Mouse (Mus musculus): ENCODE results near the gene Mapk11. TPM values are rescaled to one million over a fixed set of nuclear protein-coding genes. Genes with fewer than 3 reads are reported as not detected.

Gene Mapk11
- total RNA-seq, 2 experiments from 2014 or later: 1.7 to 2.0 TPM

DNA sequence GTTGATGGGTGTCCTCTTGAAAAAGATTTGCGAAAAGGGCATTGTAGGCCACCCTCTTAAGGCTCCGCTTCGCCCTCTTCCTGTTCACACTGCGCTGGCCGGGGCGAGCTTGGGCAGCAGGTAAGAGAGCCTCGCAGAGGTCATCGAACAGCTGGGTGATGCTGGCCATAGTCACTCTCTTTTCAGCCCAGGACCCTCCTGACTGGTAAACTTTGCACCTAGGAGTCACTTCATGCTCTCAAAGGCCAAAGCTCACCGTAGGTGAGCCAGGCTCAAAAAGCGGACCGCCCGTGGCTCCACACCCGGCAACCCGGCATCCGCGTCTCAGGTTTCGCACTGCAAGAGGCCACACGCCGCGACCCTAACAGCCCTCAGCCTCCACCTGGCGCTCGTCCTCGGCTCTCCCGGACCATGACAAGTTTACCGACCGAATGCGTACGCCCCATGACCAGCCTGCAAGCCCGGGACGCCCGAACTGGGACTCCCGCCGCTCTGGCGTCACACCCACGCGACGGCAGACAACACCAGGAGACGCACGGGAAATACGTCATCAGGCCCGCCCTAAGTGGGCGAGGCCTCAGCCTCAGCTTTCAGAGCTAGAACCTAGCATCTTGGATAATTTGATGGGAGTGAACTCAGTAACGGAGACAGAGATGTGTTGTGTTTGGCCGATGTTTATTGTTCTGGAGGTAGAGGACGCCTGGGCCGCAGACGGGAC, 26.6 kb downstream of the Mapk11 start, which contains the start of gene Tubgcp6:
Gene Tubgcp6 (minus strand): TSS at position 464 of the 718 bp plus-strand sequence.
- intact Hi-C loops (cut with DNase I): loop anchor here (2.0 to 5.0 kb wide), 2 partner anchors 88 to 234 kb away; partner anchors contain the start of genes Lmf2, Ncaph2 and Ppp6r2
- peak; percentile 96 to 97 for DNase-seq

DNA sequence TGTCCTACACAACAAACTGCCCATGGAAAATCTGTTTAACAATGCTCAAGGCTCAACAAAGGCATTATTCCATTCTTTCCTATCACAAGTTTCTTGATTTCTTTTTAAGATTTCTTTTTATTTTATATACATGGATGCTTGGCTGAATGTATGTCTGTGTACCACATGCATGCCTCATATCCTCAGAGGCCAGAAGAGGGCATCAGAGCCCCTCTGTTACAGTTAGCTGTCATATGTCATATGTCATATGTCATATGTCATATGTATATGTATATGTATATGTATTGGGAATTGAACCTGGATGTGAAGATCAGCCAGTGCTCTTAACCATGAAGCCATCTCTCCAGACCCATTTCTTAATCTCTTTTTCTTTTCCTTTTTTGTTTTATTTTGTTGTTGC, 31.4 kb downstream of the Mapk11 start:
- DNase-seq: no peak
- intact Hi-C loops (cut with DNase I): no loop called here

DNA sequence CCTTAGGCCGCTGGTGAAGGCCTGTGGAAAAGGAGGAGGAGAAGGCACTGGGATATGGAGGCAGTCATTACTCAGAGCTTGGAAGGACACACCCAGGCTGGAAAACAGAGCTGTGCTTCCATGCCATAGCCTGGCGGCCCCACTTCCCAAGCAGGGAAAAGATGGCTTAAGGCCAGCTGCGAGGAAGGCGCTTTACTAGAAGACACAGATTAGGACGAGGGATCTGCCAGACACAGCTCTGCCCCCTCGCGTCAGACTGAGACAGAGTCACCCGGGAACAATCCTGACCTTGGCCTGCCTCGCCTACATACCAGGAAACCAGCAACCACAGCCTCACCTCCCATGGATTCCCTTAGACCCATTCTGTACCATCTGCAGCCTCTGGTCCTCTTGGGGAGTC, 39.3 kb downstream of the Mapk11 start:
- DNase-seq: peak in 1 of 2 experiments; percentile 25
- intact Hi-C loops (cut with DNase I): no loop called here

DNA sequence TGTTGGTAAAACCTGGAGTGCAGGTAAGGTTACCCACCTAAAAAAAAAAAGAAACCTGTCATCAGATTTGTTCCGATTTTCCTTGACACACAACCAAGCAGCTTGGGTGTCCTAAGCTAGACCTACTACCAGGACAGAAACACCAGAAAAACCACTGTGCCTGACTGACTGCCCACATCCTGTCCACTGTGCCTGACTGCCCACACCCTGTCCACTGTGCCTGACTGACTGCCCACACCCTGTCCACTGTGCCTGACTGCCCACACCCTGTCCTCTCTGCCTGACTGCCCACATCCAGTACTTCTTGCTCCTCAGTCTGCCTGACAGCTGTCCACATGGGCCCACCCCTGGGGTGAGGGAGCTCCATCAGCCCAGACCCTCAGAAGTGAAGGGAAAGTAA, 42.5 kb downstream of the Mapk11 start:
- no peak for DNase-seq
- intact Hi-C loops (cut with DNase I): no loop called here

DNA sequence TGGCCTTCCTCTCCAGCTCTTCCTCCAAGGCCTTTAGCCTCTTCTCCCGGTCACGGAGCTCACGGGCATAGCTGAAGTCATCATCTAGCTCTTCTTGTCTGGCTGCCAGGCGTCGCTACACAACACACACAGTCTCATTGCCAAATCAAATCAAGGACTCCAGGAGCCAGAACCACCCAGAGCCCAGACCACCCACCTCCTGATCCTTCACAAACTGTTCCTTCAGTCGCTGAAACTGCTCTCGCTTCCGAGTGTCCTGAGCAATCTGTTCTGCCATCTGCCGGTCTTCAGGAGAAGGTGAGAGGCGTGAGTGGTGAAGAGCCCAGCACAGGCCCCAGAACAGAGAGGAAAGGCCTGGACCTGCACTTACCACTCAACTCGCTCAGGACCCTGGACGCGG, 43.4 kb downstream of the Mapk11 start:
- intact Hi-C loops (cut with DNase I): no loop called here
- DNase-seq: no peak

DNA sequence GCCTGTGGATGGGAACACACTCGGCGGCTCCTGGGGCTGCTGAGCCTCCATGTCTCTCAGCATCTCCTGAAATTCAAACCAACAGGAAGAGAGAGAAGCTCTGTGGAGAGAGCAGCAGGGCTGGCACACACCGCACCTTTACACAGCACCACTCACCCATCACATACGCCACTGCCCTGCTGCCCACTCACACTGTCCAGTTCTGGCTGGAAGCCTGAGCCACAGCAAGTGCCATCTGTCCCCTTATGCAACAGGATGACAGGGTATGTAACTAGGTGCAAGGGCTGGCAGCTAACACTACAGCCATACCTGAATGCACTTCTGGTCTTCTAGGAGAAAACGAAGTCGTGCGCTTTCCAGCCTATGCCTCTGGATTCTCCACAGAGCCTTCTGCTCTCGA, 45.0 kb downstream of the Mapk11 start:
- no peak for DNase-seq
- intact Hi-C loops (cut with DNase I): no loop called here

DNA sequence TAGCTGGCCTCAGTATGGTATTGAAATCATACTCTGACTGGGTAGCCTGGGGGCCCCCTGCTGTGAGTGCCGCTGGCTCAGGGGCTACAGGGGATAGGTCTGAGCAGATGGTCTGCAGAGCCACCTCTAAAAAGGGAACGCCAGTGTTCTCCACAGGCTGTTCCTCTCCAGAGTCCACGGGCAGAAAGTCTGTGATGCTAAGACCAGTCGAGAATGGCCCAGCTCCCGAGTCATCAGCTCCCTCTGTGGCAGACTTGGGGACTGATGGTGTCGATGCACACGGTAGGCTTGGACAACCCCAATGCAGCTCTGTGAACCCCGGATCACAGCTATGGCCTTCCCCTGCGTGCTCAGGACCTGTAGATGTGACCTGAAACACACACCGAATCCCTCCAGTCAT, 45.5 kb downstream of the Mapk11 start:
- intact Hi-C loops (cut with DNase I): no loop called here

DNA sequence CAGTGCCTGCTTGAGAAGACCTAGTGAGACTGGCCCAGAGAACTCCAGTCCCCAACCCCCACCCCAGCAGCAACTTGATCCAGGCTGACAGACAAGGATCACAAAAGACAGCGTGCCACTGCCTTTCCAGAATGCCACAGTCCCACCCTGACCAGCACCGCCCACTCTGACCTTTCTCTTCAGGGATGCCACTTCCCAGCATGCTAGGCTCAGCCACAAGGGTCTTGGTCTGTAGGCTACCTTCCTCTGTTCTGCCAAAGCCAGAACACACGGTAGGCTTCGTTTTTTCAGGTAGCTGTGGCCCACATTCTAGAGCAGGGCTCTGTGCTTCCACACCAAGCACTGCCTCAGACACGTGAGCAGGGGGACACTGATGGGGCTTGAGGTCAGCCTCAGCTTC, 46.8 kb downstream of the Mapk11 start:
- DNase-seq: no peak
- intact Hi-C loops (cut with DNase I): no loop called here

More for the DNA sequence above, 45.5 kb downstream of the Mapk11 start:
- DNase-seq: no peak

DNA sequence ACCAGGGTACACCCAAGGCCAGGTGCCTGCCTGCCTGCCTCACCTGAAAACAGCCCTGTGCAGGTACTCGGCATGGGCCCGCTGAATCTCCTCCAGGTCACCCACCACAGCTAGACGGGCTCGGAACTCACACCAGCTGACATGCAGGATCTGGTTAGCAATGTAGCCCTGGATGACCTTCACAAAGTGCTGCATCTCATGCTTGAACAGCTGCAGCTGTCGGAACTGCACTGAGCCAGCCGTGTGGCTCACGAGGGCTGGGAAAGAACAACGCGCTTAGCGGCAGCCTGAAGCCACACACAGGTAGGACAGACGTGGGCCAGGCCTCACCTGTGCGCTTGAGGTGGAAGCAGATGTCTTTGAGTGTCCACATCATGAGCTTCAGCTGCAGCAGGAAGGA, 48.6 kb downstream of the Mapk11 start:
- intact Hi-C loops (cut with DNase I): no loop called here
- no peak for DNase-seq

DNA sequence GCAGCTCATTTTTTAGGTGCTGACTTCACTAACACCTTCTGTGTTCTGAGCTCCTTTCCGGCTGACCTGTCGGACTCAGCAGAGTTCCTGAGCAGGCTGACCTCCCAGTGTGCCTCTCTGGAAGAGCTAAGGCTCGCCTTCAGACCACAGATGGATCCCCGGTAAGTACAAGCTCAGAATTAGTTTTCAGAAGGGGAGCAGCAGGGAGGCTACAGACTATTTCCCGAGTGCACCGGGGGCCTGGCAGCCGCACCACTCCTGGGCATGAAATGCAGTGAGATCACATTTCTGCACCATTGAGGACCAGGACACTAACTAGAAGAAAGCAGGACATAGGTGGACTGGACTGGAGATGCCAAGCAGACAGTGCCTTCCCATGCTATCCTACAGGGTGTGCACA, 50.8 kb downstream of the Mapk11 start:
- intact Hi-C loops (cut with DNase I): no loop called here
- no peak for DNase-seq

DNA sequence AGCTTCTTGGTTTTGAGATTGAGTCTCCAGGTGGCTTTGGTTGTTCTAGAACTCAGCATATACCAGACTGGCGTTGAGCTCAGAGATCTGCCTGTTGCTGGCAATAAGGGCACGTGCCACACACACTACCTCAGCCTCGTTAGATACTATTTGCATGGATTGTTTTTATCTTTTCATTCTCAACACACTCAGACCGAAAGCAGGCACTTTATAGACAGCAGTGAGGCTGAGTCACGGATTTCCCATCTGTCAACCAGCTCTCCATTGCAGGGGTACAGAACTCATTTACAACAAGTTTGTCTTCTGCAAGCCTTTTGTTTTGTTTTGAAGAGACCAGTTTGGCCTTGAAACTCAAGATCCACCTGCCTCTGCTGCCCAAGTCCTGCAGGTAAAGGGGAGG, 52.0 kb downstream of the Mapk11 start:
- no peak for DNase-seq
- intact Hi-C loops (cut with DNase I): no loop called here

Small RNAs within 50 kb of the gene (microRNA-seq; reads per million reads assigned to microRNA genes)
- 0 to 4.7 reads per million in 2 experiments for gene Mir6958 (ENCODE audit: borderline number of aligned reads in 2 of 2)
- 0 to 0.72 reads per million in 2 experiments for gene Mir7118 (ENCODE audit: borderline number of aligned reads in 2 of 2)

Other genes with a start within 250 kb of the Mapk11 start
- not detected for gene Ttll8, start 195.2 kb downstream of the Mapk11 start, total RNA-seq (2021)
- gene Mlc1, start 170.6 kb downstream of the Mapk11 start, total RNA-seq (2021): not detected
- gene Mov10l1, start 166.7 kb downstream of the Mapk11 start, total RNA-seq (2021): 10 to 100 TPM; 89.7 to 92.7 TPM
- 1 to 10 TPM; 1.3 to 1.7 TPM for gene Panx2, start 89.9 kb downstream of the Mapk11 start, total RNA-seq (2021)
- 10 to 100 TPM; 45.6 to 50.5 TPM for gene Trabd, start 74.5 kb downstream of the Mapk11 start, total RNA-seq (2021)
- gene Selenoo, start 60.5 kb downstream of the Mapk11 start, total RNA-seq (2021): 10 to 100 TPM; 15.4 to 17.1 TPM
- gene Tubgcp6, start 26.5 kb downstream of the Mapk11 start, total RNA-seq (2021): 1 to 10 TPM; 8.6 to 8.8 TPM
- 1 to 10 TPM; 7.1 to 7.4 TPM for gene Hdac10, start 20.9 kb downstream of the Mapk11 start, total RNA-seq (2021)
- gene Mapk12, start 8.9 kb downstream of the Mapk11 start, total RNA-seq (2021): 10 to 100 TPM; 21.5 to 23.7 TPM
- 100 to 1,000 TPM in 1 of 2 experiments, 10 to 100 TPM in 1; 92.4 to 100 TPM for gene Plxnb2, start 31.2 kb upstream of the Mapk11 start, total RNA-seq (2021)
- gene Dennd6b, start 46.9 kb upstream of the Mapk11 start, total RNA-seq (2021): 10 to 100 TPM in 1 of 2 experiments, 1 to 10 TPM in 1; 8.9 to 10.5 TPM
- gene Ppp6r2, start 61.9 kb upstream of the Mapk11 start, total RNA-seq (2021): 10 to 100 TPM; 70.5 to 72.5 TPM
- gene Sbf1, start 165.7 kb upstream of the Mapk11 start, total RNA-seq (2021): 10 to 100 TPM; 65.7 to 75.5 TPM
- gene Adm2, start 173.1 kb upstream of the Mapk11 start, total RNA-seq (2021): not detected
- gene Miox, start 184.8 kb upstream of the Mapk11 start, total RNA-seq (2021): not detected
- gene Lmf2, start 206.0 kb upstream of the Mapk11 start, total RNA-seq (2021): 10 to 100 TPM; 29.0 to 33.2 TPM
- 10 to 100 TPM; 50.4 to 58.6 TPM for gene Ncaph2, start 206.1 kb upstream of the Mapk11 start, total RNA-seq (2021)
- 10 to 100 TPM; 25.2 to 28.2 TPM for gene Sco2, start 224.2 kb upstream of the Mapk11 start, total RNA-seq (2021)
- under 1 TPM; 0.41 to 0.64 TPM for gene Tymp, start 227.4 kb upstream of the Mapk11 start, total RNA-seq (2021)
- gene Odf3b, start 229.7 kb upstream of the Mapk11 start, total RNA-seq (2021): under 1 TPM; 0.97 to 0.98 TPM
- not detected for gene Klhdc7b, start 235.3 kb upstream of the Mapk11 start, total RNA-seq (2021)

Data from heart, postnatal 36 days (tissue).